21 mouse cellular contexts compared by ENCODE assay signal in genomic region chr12:12249521-12249920, GRCm38 (mm10). TPM values are rescaled to one million over a fixed set of nuclear protein-coding genes. Genes with fewer than 3 reads are reported as not detected.
DNase-seq lines count a peak whose midpoint lies in the region; ATAC-seq and TF ChIP-seq lines count a peak whose summit lies in the region.
"Had no signal": no experiment of that assay in that cellular context is flagged by ENCODE, and none has a peak within 500 bp of the region (broad histone marks: within the 10 kb centered on the region; RNA-seq: fewer than 3 reads in every experiment).

No protein-coding gene starts in this region.

- no peak overlapping the region for H3K27ac ChIP-seq in embryonic facial prominence, embryonic 11.5 days (replicated peaks; ENCODE audit: low read depth, low read length)
- no peak overlapping the region for H3K27ac ChIP-seq in embryonic facial prominence, embryonic 10.5 days (replicated peaks)
- H3K27ac ChIP-seq in liver, adult 2 months (replicated peaks; ENCODE audit: insufficient read depth, low read depth, low read length): no peak overlapping the region
- no peak overlapping the region for H3K27ac ChIP-seq in forebrain, embryonic 13.5 days
- H3K27ac ChIP-seq: embryonic facial prominence, embryonic 15.5 days; forebrain, embryonic 10.5 days; forebrain, embryonic 15.5 days; heart, embryonic 13.5 days; hindbrain, embryonic 12.5 days had no signal

- no peak for TF ChIP-seq CTCF in liver, adult 2 months (IDR thresholded peaks at IDR 0.05; ENCODE audit: low read depth, low read length)

- no peak for ATAC-seq in embryonic facial prominence, embryonic 11.5 days (replicated peaks; ENCODE audit: insufficient number of reproducible peaks, low FRiP score, low TSS enrichment, low read depth)
- ATAC-seq in megakaryocyte, adult 5-6 weeks (ENCODE audit: poor library complexity, severe bottlenecking): peak; percentile 90
- no peak for ATAC-seq in forebrain, embryonic 13.5 days
- ATAC-seq: forebrain, embryonic 15.5 days; hindbrain, embryonic 16.5 days had no signal

- DNase-seq in embryonic facial prominence, embryonic 11.5 days (ENCODE audit: low spot score): peak; percentile 8
- DNase-seq in embryonic facial prominence, embryonic 10.5 days (ENCODE audit: low spot score): no peak
- DNase-seq in liver, adult 2 months (ENCODE audit: extremely low read depth, low read depth, low spot score): peak; percentile 12
- DNase-seq in liver: no peak
- no peak for DNase-seq in gastrocnemius, adult 8-10 months (ENCODE audit: low spot score in 2 of 2)
- DNase-seq: adrenal gland, postnatal 10 days; B cell, adult 2 months; cerebellum, adult 11-12 months; cerebellum, adult 9-10 months; cerebellum, postnatal 25 days; gastrocnemius, postnatal 36 days; heart, postnatal 4 days had no signal

- no peaks in the 10 kb centered on the region for H3K36me3 ChIP-seq in embryonic facial prominence, embryonic 11.5 days (replicated peaks; ENCODE audit: control insufficient read depth, insufficient read depth, low read depth, low read length)
- H3K36me3 ChIP-seq in embryonic facial prominence, embryonic 10.5 days (replicated peaks): no peaks in the 10 kb centered on the region
- no peaks in the 10 kb centered on the region for H3K36me3 ChIP-seq in liver, adult 2 months (ENCODE audit: control insufficient read depth, insufficient read depth, low read length)
- H3K36me3 ChIP-seq in forebrain, embryonic 13.5 days (ENCODE audit: poor library complexity, severe bottlenecking): no peaks in the 10 kb centered on the region
- H3K36me3 ChIP-seq: embryonic facial prominence, embryonic 15.5 days; forebrain, embryonic 10.5 days; forebrain, embryonic 15.5 days; heart, embryonic 13.5 days; hindbrain, embryonic 12.5 days had no signal

- H3K27me3 ChIP-seq in embryonic facial prominence, embryonic 11.5 days (ENCODE audit: control insufficient read depth, insufficient read depth, low read length): no peaks in the 10 kb centered on the region
- H3K27me3 ChIP-seq in embryonic facial prominence, embryonic 10.5 days (replicated peaks; ENCODE audit: low read depth, poor library complexity, severe bottlenecking): no peaks in the 10 kb centered on the region
- H3K27me3 ChIP-seq in liver, adult 2 months (ENCODE audit: control insufficient read depth, insufficient read depth, low read length): no peaks in the 10 kb centered on the region
- H3K27me3 ChIP-seq in forebrain, embryonic 13.5 days: no peaks in the 10 kb centered on the region
- H3K27me3 ChIP-seq: embryonic facial prominence, embryonic 15.5 days; forebrain, embryonic 15.5 days; heart, embryonic 13.5 days; hindbrain, embryonic 12.5 days had no signal

- no peaks in the 10 kb centered on the region for H3K79me2 ChIP-seq in liver, adult 2 months (ENCODE audit: control insufficient read depth, insufficient read depth, low read length)

- H3K9ac ChIP-seq in embryonic facial prominence, embryonic 11.5 days (replicated peaks; ENCODE audit: low read length): no peak overlapping the region
- H3K9ac ChIP-seq in liver, adult 2 months (ENCODE audit: low read depth, low read length): no peak overlapping the region
- H3K9ac ChIP-seq in forebrain, embryonic 13.5 days: no peak overlapping the region
- H3K9ac ChIP-seq: embryonic facial prominence, embryonic 15.5 days; forebrain, embryonic 15.5 days; heart, embryonic 13.5 days; hindbrain, embryonic 12.5 days had no signal

- WGBS in embryonic facial prominence, embryonic 11.5 days: 41% methylated on average over 2 of the region's 2 CpGs
- WGBS in embryonic facial prominence, embryonic 10.5 days: 53% methylated on average over 2 of the region's 2 CpGs
- 49% methylated on average over 2 of the region's 2 CpGs for WGBS in liver, adult 2 months
- 63% methylated on average over 2 of the region's 2 CpGs for whole genome bisulfite sequencing in forebrain, embryonic 13.5 days

- H3K9me3 ChIP-seq in embryonic facial prominence, embryonic 11.5 days (replicated peaks; ENCODE audit: control insufficient read depth, low read length): no peaks in the 10 kb centered on the region
- H3K9me3 ChIP-seq in embryonic facial prominence, embryonic 10.5 days: no peaks in the 10 kb centered on the region
- no peaks in the 10 kb centered on the region for H3K9me3 ChIP-seq in forebrain, embryonic 13.5 days (replicated peaks)
- H3K9me3 ChIP-seq: embryonic facial prominence, embryonic 15.5 days; forebrain, embryonic 10.5 days; forebrain, embryonic 15.5 days; heart, embryonic 13.5 days; hindbrain, embryonic 12.5 days had no signal

- H3K4me2 ChIP-seq in embryonic facial prominence, embryonic 11.5 days (ENCODE audit: low read depth, low read length): no peak overlapping the region
- H3K4me2 ChIP-seq in forebrain, embryonic 13.5 days: no peak overlapping the region
- H3K4me2 ChIP-seq: embryonic facial prominence, embryonic 15.5 days; forebrain, embryonic 15.5 days; heart, embryonic 13.5 days; hindbrain, embryonic 12.5 days had no signal

- TF ChIP-seq POLR2A in liver, adult 2 months (IDR thresholded peaks at IDR 0.05; ENCODE audit: extremely low read depth, insufficient read depth, low read length): no peak

- no peak overlapping the region for H3K4me3 ChIP-seq in embryonic facial prominence, embryonic 11.5 days (ENCODE audit: low read depth, low read length)
- no peak overlapping the region for H3K4me3 ChIP-seq in embryonic facial prominence, embryonic 10.5 days
- no peak overlapping the region for H3K4me3 ChIP-seq in liver, adult 2 months (ENCODE audit: insufficient read depth, low read depth, low read length)
- H3K4me3 ChIP-seq in forebrain, embryonic 13.5 days: no peak overlapping the region
- H3K4me3 ChIP-seq: embryonic facial prominence, embryonic 15.5 days; erythroblast, embryonic 14.5 days; forebrain, embryonic 10.5 days; forebrain, embryonic 15.5 days; heart, embryonic 13.5 days; hindbrain, embryonic 12.5 days had no signal

- H3K4me1 ChIP-seq in embryonic facial prominence, embryonic 11.5 days (ENCODE audit: control insufficient read depth, insufficient read depth, low read length): no peaks in the 10 kb centered on the region
- H3K4me1 ChIP-seq in embryonic facial prominence, embryonic 10.5 days: no peaks in the 10 kb centered on the region
- H3K4me1 ChIP-seq in liver, adult 2 months (ENCODE audit: control insufficient read depth, insufficient read depth, low read length): no peaks in the 10 kb centered on the region
- no peaks in the 10 kb centered on the region for H3K4me1 ChIP-seq in forebrain, embryonic 13.5 days
- H3K4me1 ChIP-seq: embryonic facial prominence, embryonic 15.5 days; forebrain, embryonic 10.5 days; hindbrain, embryonic 12.5 days had no signal

RNA-seq across cellular contexts. Expression of gene Fam49a, which starts 12.4 kb away (rescaled TPM):
- polyA plus RNA-seq in embryonic facial prominence, embryonic 11.5 days (2014; fragmentation: Nextera tagmentation; extraction: Ambion mirVana): 8.4 and 11.2 TPM in 2 replicates
- 6.3 and 6.4 TPM in 2 replicates for polyA plus RNA-seq in embryonic facial prominence, embryonic 10.5 days (2016; fragmentation: Nextera tagmentation; extraction: Ambion mirVana)
- 2.0 and 3.3 TPM in 2 replicates for total RNA-seq in liver, adult 2 months (2014; rRNA removed)
- 0.65 and 1.7 TPM in 2 replicates for polyA plus RNA-seq in liver, adult 2 months (2012; rRNA removed)
- 55.9 and 61.4 TPM in 2 replicates for total RNA-seq in megakaryocyte, adult 5-6 weeks (2015)
- 59.8 and 63.4 TPM in 2 replicates for total RNA-seq in megakaryocyte, adult 5-6 weeks (2017)
- polyA plus RNA-seq in forebrain, embryonic 13.5 days (2015; fragmentation: Nextera tagmentation; extraction: Ambion mirVana): 45.9 and 55.0 TPM in 2 replicates
- total RNA-seq in gastrocnemius, adult 8-10 months (2022): 1 to 10 TPM; 1.2 to 3.4 (median 2.4) TPM

Comparison
In these comparisons a context has a peak if more than half of its experiments do, and no peak if none do; other contexts are left out.
1. DNase-seq: peak in embryonic facial prominence, embryonic 11.5 days (single experiment) and liver, adult 2 months (single experiment); none in embryonic facial prominence, embryonic 10.5 days (single experiment), liver (single experiment) and gastrocnemius, adult 8-10 months (0 of 2).